Mouse (Mus musculus) MEL (cell line): Measurements from ENCODE around the gene Speer4d.
"Not testable (repeated sequence)": the region's sequence is repeated elsewhere in the genome, so short reads cannot be mapped to it uniquely, and the experiment has no call there.

Experiments used
- CTCF ChIP-seq, 3 experiments: IDR thresholded peaks in 2 of 3; conservative IDR thresholded peaks in 1 of 3; 2 replicates each; pipeline ENCODE4 v1.5.1; 2011 to 2012; ENCODE audit warnings: low read length in 3 of 3, low read depth in 2 of 3, mild to moderate bottlenecking in 2 of 3, improper control_type of control experiment in 1 of 3, inconsistent platforms in 1 of 3, mixed read lengths in 1 of 3, moderate library complexity in 1 of 3; ENCODE audit not compliant: control insufficient read depth in 1 of 3, insufficient read depth in 1 of 3, poor library complexity in 1 of 3, severe bottlenecking in 1 of 3
- E2F4 ChIP-seq: IDR thresholded peaks from 2 replicates; pipeline ENCODE4 v1.6.1; 2011; ENCODE audit warnings: low read depth, low read length, improper control_type of control experiment, borderline replicate concordance
- MYB ChIP-seq: IDR thresholded peaks from 2 replicates; pipeline ENCODE4 v1.6.1; 2011; ENCODE audit warnings: mild to moderate bottlenecking, low read depth, low read length, improper control_type of control experiment
- NRF1 ChIP-seq: IDR thresholded peaks from 2 replicates; pipeline ENCODE4 v1.6.1; 2014; ENCODE audit warnings: low read depth, mild to moderate bottlenecking, inconsistent platforms, low read length, improper control_type of control experiment, moderate library complexity; ENCODE audit not compliant: poor library complexity, insufficient read depth, severe bottlenecking
- POLR2A ChIP-seq, 2 experiments: IDR thresholded peaks; 2 replicates each; pipeline ENCODE4 v1.6.1; 2011 to 2012; ENCODE audit warnings: low read length in 2 of 2, mild to moderate bottlenecking in 2 of 2, control low read depth in 1 of 2, improper control_type of control experiment in 1 of 2, low read depth in 1 of 2, moderate library complexity in 1 of 2; ENCODE audit not compliant: control insufficient read depth in 1 of 2, insufficient read depth in 1 of 2, poor library complexity in 1 of 2
- POLR2AphosphoS2 ChIP-seq: IDR thresholded peaks from 2 replicates; pipeline ENCODE4 v1.6.1; 2011; ENCODE audit warnings: low read length, improper control_type of control experiment
- SIN3A ChIP-seq: IDR thresholded peaks from 2 replicates; pipeline ENCODE4 v1.6.1; 2012; ENCODE audit warnings: low read length, improper control_type of control experiment, inconsistent platforms
- SMC3 ChIP-seq: IDR thresholded peaks from 2 replicates; pipeline ENCODE4 v1.6.1; 2011; ENCODE audit warnings: low read depth, low read length, improper control_type of control experiment
- TBP ChIP-seq: IDR thresholded peaks from 2 replicates; pipeline ENCODE4 v1.8.0; 2011; ENCODE audit warnings: low read depth, low read length, improper control_type of control experiment
- ZNF384 ChIP-seq: IDR thresholded peaks from 2 replicates; pipeline ENCODE4 v1.6.1; 2012; ENCODE audit warnings: low read depth, mild to moderate bottlenecking, inconsistent platforms, low read length, improper control_type of control experiment

DNA sequence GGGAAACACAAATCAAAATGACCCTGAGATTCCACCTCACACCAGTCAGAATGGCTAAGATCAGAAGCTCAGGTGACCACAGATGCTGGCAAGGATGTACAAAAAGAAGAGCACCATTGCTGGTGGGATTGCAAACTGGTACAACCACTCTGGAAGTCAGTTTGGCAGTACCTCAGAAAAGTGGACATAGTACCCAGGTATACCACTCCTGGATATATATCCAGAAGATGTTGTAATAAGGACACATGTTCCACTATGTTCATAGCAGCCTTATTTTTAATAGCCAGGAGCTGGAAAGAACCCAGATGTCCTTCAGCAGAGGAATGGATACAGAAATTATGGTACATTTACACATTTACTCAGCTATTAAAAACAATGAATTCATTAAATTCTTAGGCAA is 20.0 kb upstream of the Speer4d start:
- not testable (repeated sequence) for TF ChIP-seq SMC3; CTCF (IDR thresholded peaks at IDR 0.05 in 2 of 3, conservative IDR thresholded peaks at IDR 0.05 in 1 of 3; ENCODE audit: control insufficient read depth in 1 of 3, insufficient read depth in 1 of 3, low read depth in 2 of 3, low read length in 3 of 3, poor library complexity in 1 of 3, severe bottlenecking in 1 of 3); NRF1; SIN3A; POLR2A (IDR thresholded peaks at IDR 0.05; ENCODE audit: control insufficient read depth in 1 of 2, insufficient read depth in 1 of 2, low read depth in 1 of 2, low read length in 2 of 2, poor library complexity in 1 of 2); MYB; ZNF384; E2F4; TBP; POLR2AphosphoS2
